Mouse (Mus musculus) mesoderm, embryonic 11.5 days (tissue): ENCODE data around the gene Clspn.
A peak's percentile ranks its signal among the peaks of the same experiment; 100 is the strongest.

ENCODE experiments used
- DNase-seq: peaks from one replicate; pipeline ENCODE4 v3.0.0-alpha.2; 2012; ENCODE audit warnings: low read depth, low spot score

Gene Clspn

DNA sequence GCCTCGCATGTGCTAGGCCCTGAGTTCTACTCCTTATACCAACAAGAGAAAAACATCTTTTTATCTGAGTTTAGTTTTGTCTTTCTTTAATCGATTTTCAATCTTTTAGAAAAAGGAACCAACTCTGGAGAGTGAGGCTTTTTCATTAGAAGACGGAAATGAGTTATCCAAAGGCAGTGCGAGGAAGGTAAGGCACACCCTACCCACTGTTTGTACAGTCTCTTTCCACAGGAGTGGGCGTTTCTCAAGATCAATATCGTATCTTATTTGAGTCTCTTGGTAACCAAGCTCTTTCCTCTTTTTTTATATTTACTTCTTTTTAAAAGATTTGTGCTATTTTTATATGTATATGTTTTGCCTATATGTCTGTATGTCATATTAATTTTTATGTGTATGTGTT is 7.1 kb downstream of the Clspn start:
- no peak for DNase-seq

- no peak for DNase-seq
These were observed 10.5 kb downstream of the Clspn start for GRCm38 (mm10) chr4:126567243-126567642.

DNA sequence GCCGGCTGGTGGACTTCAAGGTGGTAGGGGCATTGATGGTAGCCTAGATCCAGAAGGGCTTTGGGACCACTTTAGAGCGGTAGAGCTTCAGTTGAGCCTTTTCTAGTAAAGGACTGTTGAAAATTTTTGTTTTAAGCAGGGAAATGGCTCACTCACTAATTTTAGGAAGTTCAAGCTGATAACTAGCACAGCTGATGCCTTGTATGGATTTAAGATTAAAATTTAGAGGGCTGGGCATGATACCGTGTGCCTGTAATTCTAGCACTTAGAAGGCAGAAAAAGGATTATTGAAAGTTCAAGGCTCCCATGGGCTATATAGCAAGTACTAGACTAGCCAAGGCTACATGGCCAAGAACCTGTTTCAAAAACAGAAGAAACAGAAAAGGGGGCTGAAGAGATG is 13.0 kb downstream of the Clspn start:
- no peak for DNase-seq

- no peak for DNase-seq
These were observed 19.5 kb downstream of the Clspn start for GRCm38 (mm10) chr4:126576281-126576680.

DNA sequence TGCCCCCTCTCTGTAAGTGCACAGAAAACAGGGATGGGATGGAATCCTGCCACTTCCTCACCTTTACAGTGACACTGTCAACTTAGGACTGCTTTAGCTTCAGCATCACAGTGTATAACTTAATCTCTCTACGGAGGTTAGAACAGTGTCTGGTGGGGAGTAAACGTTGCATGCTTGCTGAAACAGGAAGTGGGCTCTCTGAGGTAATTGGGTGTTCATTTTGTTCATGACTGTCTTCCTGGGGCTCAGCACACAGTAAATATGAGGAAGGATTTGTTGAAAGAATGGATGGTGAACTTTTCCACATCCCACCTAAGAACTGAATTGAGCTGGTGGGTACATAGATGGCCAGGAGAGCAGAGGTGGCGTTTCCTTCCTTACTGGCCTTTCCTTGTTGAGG is 21.2 kb downstream of the Clspn start:
- DNase-seq: no peak

GRCm38 (mm10) chr4:126579077-126579476 is 22.3 kb downstream of the Clspn start:
- no peak for DNase-seq

- no peak for DNase-seq
These were observed 29.0 kb downstream of the Clspn start for GRCm38 (mm10) chr4:126585739-126586138.

DNA sequence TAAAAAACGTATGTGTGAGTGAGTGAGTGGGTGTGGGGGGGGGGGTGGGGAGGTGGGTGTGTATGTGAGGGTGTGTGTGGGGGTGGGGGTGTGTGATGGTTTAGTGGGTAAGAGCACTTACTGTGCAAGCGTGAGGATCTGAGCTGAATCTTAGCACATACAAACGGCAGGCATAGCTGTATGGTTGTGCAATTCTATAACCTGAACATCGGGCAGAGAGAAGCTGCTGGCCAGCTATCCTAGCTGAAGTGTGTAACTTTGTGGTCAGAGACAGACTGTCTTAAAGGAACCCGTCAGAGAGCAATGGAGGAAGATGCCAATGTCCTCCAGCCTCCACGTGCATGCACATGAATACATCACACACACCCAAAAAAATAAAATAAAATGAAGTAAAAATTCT is 35.3 kb downstream of the Clspn start:
- no peak for DNase-seq

- DNase-seq: peak; percentile 81
These were observed 43.4 kb downstream of the Clspn start for GRCm38 (mm10) chr4:126599971-126600754.

GRCm38 (mm10) chr4:126601597-126602444 is 45.1 kb downstream of the Clspn start:
- DNase-seq: peak; percentile 87

- DNase-seq: no peak
These were observed 45.7 kb downstream of the Clspn start for GRCm38 (mm10) chr4:126602445-126602762.

DNA sequence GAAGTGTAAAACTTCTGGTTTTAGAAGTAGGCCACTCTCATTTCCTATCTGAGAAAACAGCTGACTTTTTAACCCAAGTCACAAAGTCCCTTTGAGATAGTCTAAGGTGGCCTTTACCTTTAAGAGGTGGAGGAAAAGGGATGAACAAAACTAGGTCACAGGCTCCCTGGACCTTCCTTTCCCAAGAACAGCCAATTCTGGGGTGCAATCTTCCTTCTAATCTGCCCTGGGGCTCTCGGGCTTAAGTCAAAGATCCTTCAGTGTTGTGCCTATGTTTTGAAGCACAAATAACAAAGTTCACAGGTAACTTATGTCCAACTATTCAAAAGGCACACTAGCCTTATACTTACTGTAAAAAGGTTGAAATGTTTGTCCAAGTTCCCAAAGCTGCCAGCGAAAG is 47.4 kb downstream of the Clspn start:
- DNase-seq: no peak

GRCm38 (mm10) chr4:126605751-126606150 is 49.0 kb downstream of the Clspn start:
- no peak for DNase-seq

- DNase-seq: peak; percentile 64
These were observed 53.0 kb downstream of the Clspn start, which contains the start of gene 5730409E04Rik for GRCm38 (mm10) chr4:126609606-126610181. 5730409E04Rik (plus strand) TSS chr4:126609818.

DNA sequence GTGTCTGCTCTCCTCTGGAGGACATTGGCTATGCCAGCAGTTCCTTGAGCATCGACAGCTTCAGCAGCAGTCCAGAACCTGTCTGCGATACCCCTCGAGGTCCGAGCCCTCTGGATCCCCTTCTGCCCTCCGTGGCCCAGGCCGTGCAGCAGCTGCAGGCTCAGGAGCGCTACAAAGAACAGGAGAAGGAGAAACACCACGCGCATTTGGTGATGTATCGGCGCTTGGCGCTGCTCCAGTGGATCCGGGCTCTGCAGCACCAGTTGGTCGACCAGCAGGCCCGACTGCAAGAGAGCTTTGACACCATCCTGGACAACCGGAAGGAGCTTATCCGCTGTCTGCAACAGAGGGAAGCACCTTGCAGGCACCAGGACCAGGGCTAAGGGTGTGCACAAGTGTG is 55.3 kb downstream of the Clspn start:
- DNase-seq: no peak

- no peak for DNase-seq
These were observed 59.6 kb downstream of the Clspn start for GRCm38 (mm10) chr4:126616312-126616711.

GRCm38 (mm10) chr4:126619691-126620330 is 63.1 kb downstream of the Clspn start:
- peak; percentile 82 for DNase-seq

- DNase-seq: peak; percentile 14
These were observed 63.7 kb downstream of the Clspn start for GRCm38 (mm10) chr4:126620349-126620874.

DNA sequence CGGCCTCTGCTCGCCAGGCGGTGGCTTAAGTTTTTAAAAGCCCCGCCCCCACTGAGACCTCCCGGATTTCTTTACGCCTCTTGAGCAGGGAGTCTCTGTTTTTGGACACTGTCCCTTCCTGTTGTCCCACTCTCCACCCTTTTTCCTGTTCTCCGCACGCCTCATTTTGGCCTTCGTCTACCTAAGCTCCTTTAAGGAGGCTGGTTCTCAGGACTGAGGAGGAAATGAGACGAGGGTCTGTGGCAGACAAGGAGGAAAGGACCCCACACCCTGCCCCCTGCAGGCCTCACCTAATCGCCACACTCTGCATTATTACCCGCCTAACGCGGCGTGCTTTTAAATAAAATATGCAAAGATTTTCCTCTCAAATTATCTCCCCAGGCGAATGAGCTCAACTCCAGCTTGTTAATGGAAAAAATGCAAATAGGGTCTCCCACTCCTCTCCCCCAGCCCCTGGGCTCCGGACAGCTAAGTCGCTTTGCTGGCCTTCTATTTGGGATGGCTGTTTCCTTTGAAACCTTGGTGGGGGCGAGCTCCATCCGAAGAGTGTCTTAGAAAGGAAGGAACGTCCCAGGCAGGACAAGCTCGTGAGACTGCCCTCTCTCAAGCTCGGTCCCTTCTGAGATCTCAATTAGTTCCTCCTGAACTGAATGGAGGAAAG is 70.4 kb downstream of the Clspn start:
- DNase-seq: peak; percentile 36

- DNase-seq: no peak
These were observed 75.2 kb downstream of the Clspn start for GRCm38 (mm10) chr4:126631922-126632321.

- DNase-seq: no peak
These were observed 75.9 kb downstream of the Clspn start for GRCm38 (mm10) chr4:126632668-126633067.
